Mouse (Mus musculus): ENCODE results near the gene 2310057N15Rik. TPM values are rescaled to one million over a fixed set of nuclear protein-coding genes. Genes with fewer than 3 reads are reported as not detected.
A peak's percentile ranks its signal among the peaks of the same experiment; 100 is the strongest.
"Not testable (repeated sequence)": the region's sequence is repeated elsewhere in the genome, so short reads cannot be mapped to it uniquely, and the experiment has no call there.

Gene 2310057N15Rik
- polyA plus RNA-seq (2015; fragmentation: Nextera tagmentation; extraction: Ambion mirVana): not detected in 2 replicates

DNA sequence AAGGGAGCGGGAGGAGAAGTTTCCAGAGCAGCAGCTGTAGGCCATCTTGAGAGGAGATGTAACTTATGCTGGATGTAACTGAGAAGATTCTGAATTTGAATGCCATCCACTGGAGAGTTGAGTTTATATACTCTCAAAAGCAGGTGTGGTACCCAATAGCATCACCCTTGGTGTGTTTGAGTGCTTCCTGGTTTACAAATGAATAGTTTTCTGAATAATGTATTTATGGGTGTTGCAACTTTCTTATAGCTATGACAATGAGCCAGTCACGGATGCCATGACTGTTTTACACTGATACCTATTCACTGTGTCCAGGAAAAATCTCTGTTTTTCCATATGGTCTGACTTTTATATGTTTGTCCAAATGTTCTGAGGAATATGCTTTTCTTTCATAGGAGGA lies at the start of gene 2310057N15Rik:
Gene 2310057N15Rik, minus strand, starts transcription at position 101 of the 400 bp plus-strand sequence.
- WGBS: 91% methylated on average over 2 of the region's 2 CpGs

DNA sequence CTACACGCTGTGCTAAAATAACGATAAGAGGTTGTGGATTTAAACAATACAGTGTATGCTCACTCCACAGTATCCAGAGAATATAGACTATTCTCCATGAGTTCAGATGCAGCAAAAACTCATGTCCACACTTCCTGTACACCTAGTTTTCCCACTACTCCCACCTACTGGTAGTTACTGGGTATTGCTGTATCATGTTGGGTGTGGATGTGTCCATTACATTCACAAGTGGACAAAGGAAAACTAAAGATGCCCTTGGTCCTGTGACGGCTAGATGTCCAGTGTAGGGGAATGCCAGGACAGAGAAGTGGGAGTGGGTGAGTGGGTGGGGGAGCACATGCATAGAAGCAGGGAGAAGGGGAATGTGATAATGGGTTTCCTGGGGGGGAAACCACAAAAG lies 49.7 kb upstream of the 2310057N15Rik start:
- Histone ChIP-seq H3K27me3 (replicated peaks; ENCODE audit: control insufficient read depth, insufficient read depth, low read length) (no peaks in the 10 kb centered on the region), H3K36me3 (ENCODE audit: control insufficient read depth, insufficient read depth) (no peaks in the 10 kb centered on the region), H3K4me3 (replicated peaks; ENCODE audit: low read length) (no peak overlapping the region), H3K9me3 (ENCODE audit: control insufficient read depth, low read length) (no peaks in the 10 kb centered on the region), H3K9ac (replicated peaks; ENCODE audit: low read depth, low read length) (no peak overlapping the region), H3K4me2 (ENCODE audit: low read length) (no peak overlapping the region), H3K4me1 (replicated peaks; ENCODE audit: control insufficient read depth, insufficient read depth, low read length) (no peaks in the 10 kb centered on the region), H3K27ac (ENCODE audit: low read length) (no peak overlapping the region)
- 68% methylated on average over 3 of the region's 3 CpGs for WGBS
- ATAC-seq: no peak

More for the DNA sequence above, at the start of gene 2310057N15Rik:
- ATAC-seq: no peak
- Histone ChIP-seq H3K4me3 (replicated peaks; ENCODE audit: low read length) (no peak within 1 kb of the TSS), H3K4me1 (replicated peaks; ENCODE audit: control insufficient read depth, insufficient read depth, low read length) (no peaks in the 10 kb centered on the region), H3K27me3 (replicated peaks; ENCODE audit: control insufficient read depth, insufficient read depth, low read length) (no peaks in the 10 kb centered on the region), H3K9ac (replicated peaks; ENCODE audit: low read depth, low read length) (no peak within 1 kb of the TSS), H3K4me2 (ENCODE audit: low read length) (no peak within 1 kb of the TSS), H3K9me3 (ENCODE audit: control insufficient read depth, low read length) (no peaks in the 10 kb centered on the region), H3K36me3 (ENCODE audit: control insufficient read depth, insufficient read depth) (no peaks in the 10 kb centered on the region), H3K27ac (ENCODE audit: low read length) (no peak within 1 kb of the TSS)

DNA sequence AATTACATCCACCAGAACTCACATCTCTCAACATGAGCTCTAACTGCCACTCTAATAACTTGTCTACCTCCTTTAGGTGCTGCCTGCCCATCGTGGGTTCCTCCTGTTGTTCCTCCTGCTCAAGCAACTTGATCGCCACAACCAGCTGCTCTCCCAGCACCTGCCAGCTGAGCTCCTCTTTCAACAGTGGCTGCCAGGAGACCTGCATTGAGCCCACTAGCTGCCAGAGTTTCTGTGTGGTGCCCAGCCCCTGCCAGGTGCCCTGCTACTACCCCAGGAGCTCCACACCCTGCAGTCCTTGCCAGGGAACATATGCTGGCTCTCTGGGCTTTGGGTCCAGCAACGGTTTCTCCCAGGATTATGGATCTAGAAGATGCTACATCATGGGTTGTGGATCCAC lies 46.1 kb upstream of the 2310057N15Rik start, which contains the start of gene Krtap15:
Gene Krtap15, plus strand, starts transcription at position 150 of the 400 bp plus-strand sequence.
- Histone ChIP-seq H3K4me2 (ENCODE audit: low read length) (no peak within 1 kb of the TSS), H3K27ac (ENCODE audit: low read length) (no peak within 1 kb of the TSS), H3K4me1 (replicated peaks; ENCODE audit: control insufficient read depth, insufficient read depth, low read length) (no peaks in the 10 kb centered on the region), H3K9me3 (ENCODE audit: control insufficient read depth, low read length) (no peaks in the 10 kb centered on the region), H3K9ac (replicated peaks; ENCODE audit: low read depth, low read length) (no peak within 1 kb of the TSS), H3K4me3 (replicated peaks; ENCODE audit: low read length) (no peak within 1 kb of the TSS), H3K27me3 (replicated peaks; ENCODE audit: control insufficient read depth, insufficient read depth, low read length) (no peaks in the 10 kb centered on the region), H3K36me3 (ENCODE audit: control insufficient read depth, insufficient read depth) (no peaks in the 10 kb centered on the region)
- 82% methylated on average over 3 of the region's 3 CpGs for WGBS
- ATAC-seq: no peak

DNA sequence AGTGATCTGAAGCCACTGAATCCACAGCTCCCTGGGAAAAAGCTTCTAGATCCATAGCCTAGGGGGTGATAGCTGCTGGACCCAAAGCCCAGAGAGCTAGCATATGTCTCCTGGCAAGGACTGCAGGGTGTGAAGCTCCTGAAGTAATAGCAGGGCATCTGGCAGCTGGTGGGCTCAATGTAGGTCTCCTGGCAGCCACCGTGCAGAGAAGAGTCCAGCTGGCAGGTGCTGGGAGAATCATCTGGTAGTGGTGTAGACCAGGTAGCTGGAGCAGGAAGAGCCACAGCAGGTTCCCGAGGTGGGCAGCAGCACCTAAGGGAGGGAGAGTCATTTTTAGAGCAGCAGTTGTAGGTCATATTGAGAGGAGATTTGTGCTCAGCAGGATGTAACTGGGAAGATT lies 37.8 kb upstream of the 2310057N15Rik start, which contains the start of gene Gm20741:
Gene Gm20741, minus strand, starts transcription at position 394 of the 400 bp plus-strand sequence.
- no peak within 1 kb of the TSS for H3K9ac ChIP-seq (replicated peaks; ENCODE audit: low read depth, low read length)
- H3K4me2 ChIP-seq (ENCODE audit: low read length): no peak within 1 kb of the TSS
- no peak for ATAC-seq
- no peak within 1 kb of the TSS for H3K27ac ChIP-seq (ENCODE audit: low read length)
- H3K27me3 ChIP-seq (replicated peaks; ENCODE audit: control insufficient read depth, insufficient read depth, low read length): no peaks in the 10 kb centered on the region
- no peak within 1 kb of the TSS for H3K4me3 ChIP-seq (replicated peaks; ENCODE audit: low read length)
- H3K9me3 ChIP-seq (ENCODE audit: control insufficient read depth, low read length): no peaks in the 10 kb centered on the region
- 65% methylated on average over 2 of the region's 2 CpGs for WGBS
- H3K36me3 ChIP-seq (ENCODE audit: control insufficient read depth, insufficient read depth): no peaks in the 10 kb centered on the region
- no peaks in the 10 kb centered on the region for H3K4me1 ChIP-seq (replicated peaks; ENCODE audit: control insufficient read depth, insufficient read depth, low read length)

DNA sequence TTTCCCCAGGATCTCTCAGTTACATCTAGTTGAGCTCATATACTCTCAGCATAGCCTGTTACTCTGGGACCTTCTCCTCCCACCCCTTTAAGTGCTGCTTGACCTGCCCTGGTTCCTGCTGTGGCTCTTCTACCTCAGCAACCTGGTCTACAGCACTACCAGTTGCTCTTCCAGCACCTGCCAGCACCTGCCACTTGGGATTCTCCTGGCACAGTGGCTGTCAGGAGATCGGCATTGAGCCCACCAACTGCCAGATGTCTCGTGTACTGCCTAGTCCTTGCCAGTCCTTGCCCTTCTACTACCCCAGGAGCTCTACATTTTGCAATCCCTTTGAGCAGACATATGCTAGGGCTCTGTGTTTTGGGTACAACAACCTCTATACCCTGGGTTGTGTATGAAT lies 12.8 kb upstream of the 2310057N15Rik start:
- H3K4me2 ChIP-seq (ENCODE audit: low read length): no peak overlapping the region
- no peak overlapping the region for H3K9ac ChIP-seq (replicated peaks; ENCODE audit: low read depth, low read length)
- ATAC-seq: no peak
- no peak overlapping the region for H3K27ac ChIP-seq (ENCODE audit: low read length)
- H3K27me3 ChIP-seq (replicated peaks; ENCODE audit: control insufficient read depth, insufficient read depth, low read length): no peaks in the 10 kb centered on the region
- H3K36me3 ChIP-seq (ENCODE audit: control insufficient read depth, insufficient read depth): no peaks in the 10 kb centered on the region
- no peak overlapping the region for H3K4me3 ChIP-seq (replicated peaks; ENCODE audit: low read length)
- no peaks in the 10 kb centered on the region for H3K9me3 ChIP-seq (ENCODE audit: control insufficient read depth, low read length)
- 81% methylated on average over 2 of the region's 2 CpGs for WGBS
- H3K4me1 ChIP-seq (replicated peaks; ENCODE audit: control insufficient read depth, insufficient read depth, low read length): no peaks in the 10 kb centered on the region

DNA sequence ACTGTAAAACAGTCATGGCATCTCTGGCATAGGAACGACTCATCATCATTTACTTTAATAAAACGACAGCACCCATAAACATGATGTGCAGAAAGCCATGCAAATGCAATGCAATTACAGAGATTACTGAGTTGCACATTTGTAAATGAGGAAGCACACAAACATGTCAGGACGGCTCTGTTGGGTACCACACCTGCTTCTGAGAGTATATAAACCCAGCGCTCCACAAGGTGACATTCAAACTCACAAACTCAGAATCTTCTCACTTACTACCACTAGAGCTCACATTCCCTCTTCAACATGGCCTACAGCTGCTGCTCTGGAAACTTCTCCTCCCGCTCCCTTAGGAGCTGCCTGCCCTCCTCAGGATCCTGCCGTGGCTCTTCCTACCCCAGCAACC lies 3.6 kb upstream of the 2310057N15Rik start, which contains the start of gene Gm5965:
Gene Gm5965, plus strand, starts transcription at position 301 of the 400 bp plus-strand sequence.
- H3K9ac ChIP-seq (replicated peaks; ENCODE audit: low read depth, low read length): no peak within 1 kb of the TSS
- H3K4me1 ChIP-seq (replicated peaks; ENCODE audit: control insufficient read depth, insufficient read depth, low read length): no peaks in the 10 kb centered on the region
- H3K27me3 ChIP-seq (replicated peaks; ENCODE audit: control insufficient read depth, insufficient read depth, low read length): no peaks in the 10 kb centered on the region
- H3K36me3 ChIP-seq (ENCODE audit: control insufficient read depth, insufficient read depth): no peaks in the 10 kb centered on the region
- no peak for ATAC-seq
- no peaks in the 10 kb centered on the region for H3K9me3 ChIP-seq (ENCODE audit: control insufficient read depth, low read length)
- H3K4me2 ChIP-seq (ENCODE audit: low read length): no peak within 1 kb of the TSS
- 95% methylated on average over 5 of the region's 6 CpGs for WGBS
- no peak within 1 kb of the TSS for H3K27ac ChIP-seq (ENCODE audit: low read length)
- no peak within 1 kb of the TSS for H3K4me3 ChIP-seq (replicated peaks; ENCODE audit: low read length)

DNA sequence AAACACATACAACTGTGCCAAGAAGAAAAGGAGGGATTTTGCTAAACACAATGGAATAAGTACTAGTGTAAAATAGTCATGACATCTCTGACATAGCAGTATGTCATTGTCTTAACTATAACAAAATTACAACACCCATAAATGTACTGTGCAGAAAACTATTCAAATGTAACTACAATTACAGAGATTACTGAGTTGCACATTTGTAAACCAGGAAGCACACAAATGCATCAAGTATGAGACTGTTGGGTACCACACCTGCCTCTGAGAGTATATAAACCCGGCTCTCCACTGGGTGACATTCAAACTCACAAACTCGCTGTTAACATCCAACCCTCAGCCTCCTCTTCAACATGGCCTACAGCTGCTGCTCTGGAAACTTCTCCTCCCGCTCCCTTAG lies 15.5 kb downstream of the 2310057N15Rik start, which contains the start of gene 2310034C09Rik:
Gene 2310034C09Rik, plus strand, starts transcription at position 301 of the 400 bp plus-strand sequence.
- H3K4me2 ChIP-seq (ENCODE audit: low read length); ATAC-seq; H3K36me3 ChIP-seq (ENCODE audit: control insufficient read depth, insufficient read depth); H3K27me3 ChIP-seq (replicated peaks; ENCODE audit: control insufficient read depth, insufficient read depth, low read length); H3K9ac ChIP-seq (replicated peaks; ENCODE audit: low read depth, low read length); H3K9me3 ChIP-seq (ENCODE audit: control insufficient read depth, low read length); H3K4me3 ChIP-seq (replicated peaks; ENCODE audit: low read length); H3K4me1 ChIP-seq (replicated peaks; ENCODE audit: control insufficient read depth, insufficient read depth, low read length); H3K27ac ChIP-seq (ENCODE audit: low read length): not testable (repeated sequence)
- 94% methylated on average over 3 of the region's 3 CpGs for WGBS

DNA sequence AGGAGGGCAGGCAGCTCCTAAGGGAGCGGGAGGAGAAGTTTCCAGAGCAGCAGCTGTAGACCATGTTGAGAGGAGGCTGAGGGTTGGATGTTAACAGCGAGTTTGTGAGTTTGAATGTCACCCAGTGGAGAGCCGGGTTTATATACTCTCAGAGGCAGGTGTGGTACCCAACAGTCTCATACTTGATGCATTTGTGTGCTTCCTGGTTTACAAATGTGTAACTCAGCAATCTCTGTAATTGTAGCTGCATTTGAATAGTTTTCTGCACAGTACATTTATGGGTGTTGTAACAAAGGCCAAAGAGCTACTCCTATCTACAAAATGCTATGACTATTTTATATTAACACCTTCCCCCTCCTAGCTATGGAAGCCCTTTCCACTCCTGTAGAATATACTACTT lies 22.5 kb downstream of the 2310057N15Rik start, which contains the start of gene Krtap13:
Gene Krtap13, minus strand, starts transcription at position 101 of the 400 bp plus-strand sequence.
- H3K36me3 ChIP-seq (ENCODE audit: control insufficient read depth, insufficient read depth); H3K9me3 ChIP-seq (ENCODE audit: control insufficient read depth, low read length); H3K27ac ChIP-seq (ENCODE audit: low read length); H3K4me3 ChIP-seq (replicated peaks; ENCODE audit: low read length); H3K4me2 ChIP-seq (ENCODE audit: low read length); H3K4me1 ChIP-seq (replicated peaks; ENCODE audit: control insufficient read depth, insufficient read depth, low read length); ATAC-seq; H3K27me3 ChIP-seq (replicated peaks; ENCODE audit: control insufficient read depth, insufficient read depth, low read length); H3K9ac ChIP-seq (replicated peaks; ENCODE audit: low read depth, low read length): not testable (repeated sequence)
- 88% methylated on average over 3 of the region's 3 CpGs for WGBS

DNA sequence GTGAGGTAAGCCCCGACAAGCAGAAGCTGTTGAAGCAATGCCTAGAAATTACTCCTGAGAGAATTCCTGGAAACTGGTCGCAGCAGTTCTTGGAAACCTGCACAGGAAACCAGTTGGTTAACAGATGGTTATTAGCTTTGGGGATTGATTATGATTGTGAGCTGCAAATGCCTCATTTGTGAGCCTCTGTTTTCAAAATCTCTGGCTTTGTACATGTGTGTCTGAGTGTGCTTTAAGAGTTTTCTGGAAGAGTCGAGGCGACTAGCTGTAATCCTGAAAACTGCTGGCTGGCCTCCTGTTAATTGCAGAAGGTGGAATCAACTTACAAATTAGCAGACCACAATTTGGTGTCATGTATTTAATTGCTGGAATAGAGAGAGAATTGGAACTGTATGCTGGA lies 26.1 kb downstream of the 2310057N15Rik start:
- H3K36me3 ChIP-seq (ENCODE audit: control insufficient read depth, insufficient read depth): no peaks in the 10 kb centered on the region
- no peaks in the 10 kb centered on the region for H3K9me3 ChIP-seq (ENCODE audit: control insufficient read depth, low read length)
- no peak overlapping the region for H3K4me2 ChIP-seq (ENCODE audit: low read length)
- no peaks in the 10 kb centered on the region for H3K4me1 ChIP-seq (replicated peaks; ENCODE audit: control insufficient read depth, insufficient read depth, low read length)
- H3K27me3 ChIP-seq (replicated peaks; ENCODE audit: control insufficient read depth, insufficient read depth, low read length): no peaks in the 10 kb centered on the region
- WGBS: 40% methylated on average over 4 of the region's 4 CpGs
- H3K27ac ChIP-seq (ENCODE audit: low read length): no peak overlapping the region
- H3K9ac ChIP-seq (replicated peaks; ENCODE audit: low read depth, low read length): no peak overlapping the region
- peak; percentile 79 for ATAC-seq
- no peak overlapping the region for H3K4me3 ChIP-seq (replicated peaks; ENCODE audit: low read length)

Data from forebrain, embryonic 16.5 days (tissue).